Mouse (Mus musculus) cerebellum, adult 2 months (tissue): Measurements from ENCODE around the gene Nf1.

ENCODE experiments used
- CTCF ChIP-seq: fragments of 200-500 bp; IDR thresholded peaks from 2 replicates; pipeline ENCODE4 v1.5.1; 2011; ENCODE audit warnings: low read depth, mild to moderate bottlenecking, control low read depth, low read length, moderate library complexity, borderline replicate concordance; ENCODE audit not compliant: insufficient read depth
- POLR2A ChIP-seq: fragments of 200-500 bp; IDR thresholded peaks from 2 replicates; pipeline ENCODE4 v1.6.1; 2011; ENCODE audit warnings: low read length, control low read depth, borderline replicate concordance; ENCODE audit not compliant: insufficient read depth

DNA sequence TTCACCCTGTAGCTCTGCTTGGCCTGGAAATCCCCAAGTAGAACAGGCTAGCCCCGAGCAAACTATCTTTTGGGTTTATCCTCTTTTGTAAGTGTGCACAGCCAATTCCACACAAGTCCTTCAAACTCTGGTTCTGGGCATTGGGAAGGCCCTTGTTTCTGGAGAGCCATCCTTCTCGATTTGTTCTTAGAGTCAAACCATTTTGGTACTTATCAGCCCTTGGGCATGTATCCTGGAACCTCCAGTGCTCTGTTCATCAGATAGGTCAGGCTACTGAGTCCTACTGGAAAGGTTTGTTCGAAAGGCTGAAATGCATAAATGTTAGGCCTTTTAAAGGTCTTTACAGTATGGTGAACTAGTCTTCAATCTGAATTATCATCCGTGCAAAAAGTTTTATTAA is 872 bp upstream of the Nf1 start:
- TF ChIP-seq CTCF (no peak), POLR2A (no peak)
